Mouse (Mus musculus) ES-E14 (cell line): Measurements from ENCODE around the gene Ubxn2a.

Experiments
- CHD2 ChIP-seq: IDR thresholded peaks from 2 replicates; pipeline ENCODE4 v1.6.1; 2014; ENCODE audit warnings: mild to moderate bottlenecking, low read depth, low read length, inconsistent platforms
- HCFC1 ChIP-seq: IDR thresholded peaks from 2 replicates; pipeline ENCODE4 v1.6.1; 2012; ENCODE audit warnings: low read length, inconsistent platforms, borderline replicate concordance; ENCODE audit not compliant: insufficient read depth
- ZC3H11A ChIP-seq: IDR thresholded peaks from 2 replicates; pipeline ENCODE4 v1.6.1; 2012; ENCODE audit warnings: low read depth, mild to moderate bottlenecking, inconsistent platforms, low read length, borderline replicate concordance
- ZNF384 ChIP-seq: IDR thresholded peaks from 2 replicates; pipeline ENCODE4 v1.6.1; 2012; ENCODE audit warnings: low read depth, low read length, inconsistent platforms

DNA sequence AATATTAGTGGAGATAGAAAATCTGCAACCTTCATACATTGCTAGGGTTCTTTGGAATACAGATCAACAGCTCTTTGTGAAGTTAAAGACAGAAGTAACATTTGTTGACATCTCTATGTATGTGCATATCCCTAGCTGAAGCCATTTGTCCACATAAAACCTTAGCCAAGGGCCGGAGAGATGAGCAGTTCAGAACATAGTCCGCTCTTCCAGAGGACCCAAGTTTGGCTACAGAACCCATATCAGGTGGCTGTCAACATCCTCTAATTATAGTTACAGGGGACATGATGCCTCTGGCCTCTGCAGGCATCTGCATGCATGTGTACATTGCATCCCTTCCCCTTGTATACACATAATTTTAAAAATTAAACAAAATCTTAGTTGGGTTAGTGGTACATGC lies 18.3 kb downstream of the Ubxn2a start:
- no peak for TF ChIP-seq CHD2
- TF ChIP-seq ZNF384 = no peak
- no peak for TF ChIP-seq ZC3H11A
- TF ChIP-seq HCFC1 = no peak
